Mouse (Mus musculus): Measurements from ENCODE around the gene Lamtor2. TPM values are rescaled to one million over a fixed set of nuclear protein-coding genes. Genes with fewer than 3 reads are reported as not detected.
A peak's percentile ranks its signal among the peaks of the same experiment; 100 is the strongest.

Gene Lamtor2
- polyA plus RNA-seq, 1 experiment from 2014 or later, result 93.9 TPM

DNA sequence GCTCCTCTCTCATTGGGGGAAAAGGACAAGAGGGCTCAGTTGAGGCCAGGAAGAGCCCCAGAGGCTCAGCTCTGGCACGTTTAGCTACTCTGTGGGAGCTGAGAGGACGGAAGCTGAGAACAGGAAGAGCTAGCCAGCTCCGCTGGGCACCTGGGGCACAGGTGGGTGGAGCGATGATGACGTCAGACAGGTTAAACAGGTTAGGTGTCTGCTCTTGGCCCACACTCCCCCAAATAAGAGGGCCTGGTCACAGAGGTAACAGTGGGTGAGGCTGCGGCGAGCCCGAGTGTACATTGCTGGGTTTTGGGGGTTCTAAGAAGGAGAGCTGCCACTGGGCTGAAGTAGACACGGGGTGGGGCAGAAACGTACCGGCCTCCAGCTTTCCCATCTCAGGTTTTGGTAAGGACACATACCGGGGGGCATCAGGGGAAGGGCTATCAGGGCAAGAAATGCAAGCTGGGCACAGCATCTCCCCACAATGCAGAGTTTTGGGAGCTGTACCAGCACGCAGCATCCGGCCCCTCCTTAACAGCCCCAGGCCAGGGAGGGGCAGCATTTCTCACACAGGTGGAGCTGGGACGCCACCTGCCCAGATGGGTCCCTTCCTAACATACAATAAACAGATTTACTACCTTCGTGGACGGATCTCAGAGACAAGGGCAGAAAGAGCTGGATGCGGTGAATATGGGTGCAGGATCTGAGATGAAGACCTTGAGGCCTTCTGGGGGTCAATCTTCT lies 4.5 kb downstream of the Lamtor2 start, which contains the start of gene Rab25:
Gene Rab25 (minus strand): TSS at position 121 of the 738 bp plus-strand sequence.
- H3K4me2 ChIP-seq, result peak within 1 kb of the TSS; percentile 53

GRCm38 (mm10) chr3:88546674-88547418 lies 6.0 kb downstream of the Lamtor2 start:
- H3K9me3 ChIP-seq (ENCODE audit: low read depth, low read length), result no peaks in the 10 kb centered on the region
- H3K27me3 ChIP-seq (ENCODE audit: insufficient read depth, low read length), result no peaks in the 10 kb centered on the region
- no peak overlapping the region for H3K4me2 ChIP-seq
- H3K4me3 ChIP-seq (ENCODE audit: low read depth, low read length), result no peak overlapping the region
- no peak overlapping the region for H3K9ac ChIP-seq
- no peak for TF ChIP-seq CTCF (IDR thresholded peaks at IDR 0.05; ENCODE audit: low read depth)
- H3K4me1 ChIP-seq (ENCODE audit: insufficient read depth), result no peaks in the 10 kb centered on the region
- no peak overlapping the region for H3K27ac ChIP-seq (ENCODE audit: low read depth)
- DNase-seq, result no peak
- no peak for ATAC-seq (ENCODE audit: insufficient read depth)
- WGBS, result 61% methylated on average over 6 of the region's 6 CpGs
- H3K36me3 ChIP-seq (ENCODE audit: insufficient read depth), result 0 out of 2 replicates have a peak, but pooled peaks cover 6% of the 10 kb centered on the region

More for the DNA sequence above, 4.5 kb downstream of the Lamtor2 start, which contains the start of gene Rab25:
- Histone ChIP-seq H3K27ac (ENCODE audit: low read depth) (peak within 1 kb of the TSS; percentile 58), H3K36me3 (ENCODE audit: insufficient read depth) (0 out of 2 replicates have a peak, but pooled peaks cover 3% of the 10 kb centered on the region), H3K4me1 (ENCODE audit: insufficient read depth) (0 out of 2 replicates have a peak, but pooled peaks cover 2% of the 10 kb centered on the region), H3K9ac (no peak within 1 kb of the TSS; the same call in 1 of the 2 replicates), H3K9me3 (ENCODE audit: low read depth, low read length) (no peaks in the 10 kb centered on the region), H3K27me3 (ENCODE audit: insufficient read depth, low read length) (no peaks in the 10 kb centered on the region), H3K4me3 (ENCODE audit: low read depth, low read length) (peak within 1 kb of the TSS; percentile 15; the same call in 1 of the 2 replicates)
- TF ChIP-seq CTCF (IDR thresholded peaks at IDR 0.05; ENCODE audit: low read depth), result no peak
- 36% methylated on average over 18 of the region's 18 CpGs for WGBS
- DNase-seq, result peak; percentile 77
- ATAC-seq (ENCODE audit: insufficient read depth), result no peak

DNA sequence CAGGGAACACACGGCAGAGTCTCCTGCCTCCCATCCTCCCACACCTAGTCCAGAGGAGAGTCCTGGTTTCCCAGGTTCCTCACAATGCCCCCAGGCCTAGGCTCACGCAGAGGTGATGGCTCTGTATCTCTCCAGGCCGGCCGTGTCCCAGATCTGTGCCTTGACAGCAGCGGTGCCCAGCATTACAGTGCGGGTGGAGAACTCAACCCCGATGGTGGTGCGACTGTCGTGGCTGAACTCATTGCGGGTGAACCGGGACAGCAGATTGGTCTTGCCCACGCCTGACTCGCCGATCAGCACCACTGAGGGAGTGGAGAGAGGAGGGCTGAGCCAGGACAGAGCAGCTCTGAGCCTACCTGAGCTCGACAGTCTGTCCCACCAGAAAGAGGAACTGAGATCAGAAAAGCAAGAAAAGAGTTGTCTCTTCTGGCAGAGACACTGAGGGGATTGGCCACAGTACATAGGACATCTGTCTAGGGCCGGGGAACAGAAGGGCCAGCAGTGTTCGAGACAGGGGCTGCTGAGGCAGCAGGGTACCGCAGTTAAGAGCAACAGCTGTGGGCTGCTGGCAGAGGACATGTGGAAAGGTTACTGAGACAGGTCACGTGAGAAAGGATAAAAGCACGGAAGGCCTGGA lies 7.8 kb downstream of the Lamtor2 start:
- H3K9ac ChIP-seq, result no peak overlapping the region; the same call in 1 of the 2 replicates
- no peak for ATAC-seq (ENCODE audit: insufficient read depth)
- H3K9me3 ChIP-seq (ENCODE audit: low read depth, low read length), result no peaks in the 10 kb centered on the region
- no peak for DNase-seq
- WGBS, result 61% methylated on average over 20 of the region's 20 CpGs
- peaks cover 19% of the 10 kb centered on the region for H3K36me3 ChIP-seq (ENCODE audit: insufficient read depth)
- no peaks in the 10 kb centered on the region for H3K4me1 ChIP-seq (ENCODE audit: insufficient read depth)
- H3K27me3 ChIP-seq (ENCODE audit: insufficient read depth, low read length), result no peaks in the 10 kb centered on the region
- no peak overlapping the region; the same call in 1 of the 2 replicates for H3K27ac ChIP-seq (ENCODE audit: low read depth)
- no peak overlapping the region for H3K4me2 ChIP-seq
- H3K4me3 ChIP-seq (ENCODE audit: low read depth, low read length), result no peak overlapping the region
- TF ChIP-seq CTCF (IDR thresholded peaks at IDR 0.05; ENCODE audit: low read depth), result no peak

- Histone ChIP-seq H3K4me2 (no peak overlapping the region), H3K4me3 (ENCODE audit: low read depth, low read length) (no peak overlapping the region), H3K4me1 (ENCODE audit: insufficient read depth) (no peaks in the 10 kb centered on the region), H3K36me3 (ENCODE audit: insufficient read depth) (peaks cover 24% of the 10 kb centered on the region), H3K27ac (ENCODE audit: low read depth) (no peak overlapping the region), H3K27me3 (ENCODE audit: insufficient read depth, low read length) (no peaks in the 10 kb centered on the region), H3K9ac (no peak overlapping the region), H3K9me3 (ENCODE audit: low read depth, low read length) (no peaks in the 10 kb centered on the region)
- TF ChIP-seq CTCF (IDR thresholded peaks at IDR 0.05; ENCODE audit: low read depth), result peak; percentile 67
- peak; percentile 55 for DNase-seq
- WGBS, result 29% methylated on average over 5 of the region's 5 CpGs
- no peak for ATAC-seq (ENCODE audit: insufficient read depth)
Measured at GRCm38 (mm10) chr3:88544514-88544913, 8.4 kb downstream of the Lamtor2 start.

- Histone ChIP-seq H3K4me2 (no peak overlapping the region), H3K9ac (no peak overlapping the region), H3K4me1 (ENCODE audit: insufficient read depth) (no peaks in the 10 kb centered on the region), H3K27me3 (ENCODE audit: insufficient read depth, low read length) (no peaks in the 10 kb centered on the region), H3K27ac (ENCODE audit: low read depth) (no peak overlapping the region), H3K9me3 (ENCODE audit: low read depth, low read length) (no peaks in the 10 kb centered on the region), H3K36me3 (ENCODE audit: insufficient read depth) (peaks cover 28% of the 10 kb centered on the region), H3K4me3 (ENCODE audit: low read depth, low read length) (no peak overlapping the region)
- no peak for TF ChIP-seq CTCF (IDR thresholded peaks at IDR 0.05; ENCODE audit: low read depth)
- DNase-seq (no peak), ATAC-seq (ENCODE audit: insufficient read depth) (no peak)
- 59% methylated on average over 5 of the region's 5 CpGs for WGBS
Measured at GRCm38 (mm10) chr3:88543651-88544410, 9.0 kb downstream of the Lamtor2 start.

DNA sequence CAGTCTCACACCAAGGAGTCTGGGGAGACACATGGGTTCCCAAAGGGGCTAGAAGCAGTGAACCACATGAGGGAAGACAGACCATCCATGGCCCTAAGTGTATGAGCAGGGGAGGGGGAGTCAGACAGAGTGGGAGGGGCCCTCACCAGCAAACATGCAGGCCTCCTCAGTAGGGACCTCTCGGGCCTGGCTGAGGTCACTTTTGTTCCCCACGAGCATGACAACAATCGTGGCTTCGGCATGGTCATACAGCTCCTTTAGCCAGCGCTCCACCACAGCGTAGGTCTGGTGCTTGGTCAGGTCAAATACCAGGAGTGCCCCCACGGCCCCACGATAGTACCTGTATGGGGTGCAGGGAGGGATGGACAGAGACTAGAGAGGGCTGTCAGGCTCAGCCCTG lies 9.7 kb downstream of the Lamtor2 start:
- DNase-seq (no peak), ATAC-seq (ENCODE audit: insufficient read depth) (no peak)
- Histone ChIP-seq H3K4me1 (ENCODE audit: insufficient read depth) (no peaks in the 10 kb centered on the region), H3K9me3 (ENCODE audit: low read depth, low read length) (no peaks in the 10 kb centered on the region), H3K27me3 (ENCODE audit: insufficient read depth, low read length) (no peaks in the 10 kb centered on the region), H3K9ac (no peak overlapping the region), H3K27ac (ENCODE audit: low read depth) (no peak overlapping the region), H3K4me3 (ENCODE audit: low read depth, low read length) (no peak overlapping the region), H3K36me3 (ENCODE audit: insufficient read depth) (peaks cover 35% of the 10 kb centered on the region), H3K4me2 (no peak overlapping the region)
- no peak for TF ChIP-seq CTCF (IDR thresholded peaks at IDR 0.05; ENCODE audit: low read depth)
- 70% methylated on average over 8 of the region's 8 CpGs for WGBS
